Mouse (Mus musculus): ENCODE results near the gene Stat5b.

Gene Stat5b

DNA sequence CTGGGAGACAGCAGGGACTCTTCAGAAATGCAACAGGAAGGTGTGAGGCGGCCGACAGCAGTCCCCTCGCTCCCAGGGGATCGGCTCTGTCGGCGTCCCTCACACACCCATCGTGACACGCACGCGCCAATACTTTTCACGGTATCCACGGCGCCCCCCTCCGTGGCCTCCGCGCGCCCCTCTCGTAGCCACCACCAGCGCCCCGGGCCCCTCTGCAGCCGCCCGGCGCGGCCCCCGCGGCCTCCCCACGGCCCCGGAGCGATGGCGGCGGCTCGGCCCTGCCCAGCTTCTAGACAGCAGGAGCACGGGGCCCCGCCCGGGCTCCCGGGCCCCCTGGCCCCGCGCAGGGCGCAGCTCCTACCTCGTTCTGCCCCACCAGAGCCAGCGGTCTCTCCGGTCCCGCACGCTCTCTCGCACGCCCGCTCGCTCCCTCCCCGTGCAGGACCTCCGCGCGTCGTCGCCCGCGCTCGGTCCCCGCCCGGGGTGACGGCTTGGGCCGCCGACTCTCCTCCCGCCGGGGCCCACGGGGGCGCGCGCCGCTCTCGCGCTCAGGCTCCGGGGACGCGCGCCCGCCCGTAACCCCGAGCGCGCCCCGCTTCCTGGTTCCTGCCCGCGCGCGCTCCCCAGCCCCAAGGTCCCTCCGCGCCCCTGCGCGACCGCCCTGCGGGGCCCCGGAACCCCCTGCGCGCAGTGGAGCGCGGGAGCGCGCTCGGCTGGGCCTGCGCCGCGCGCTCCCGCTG lies at the start of gene Stat5b:
TSS of gene Stat5b (minus strand) at position 687 of the 740 bp plus-strand sequence.
- DNase-seq, result peak; percentile 72

DNA sequence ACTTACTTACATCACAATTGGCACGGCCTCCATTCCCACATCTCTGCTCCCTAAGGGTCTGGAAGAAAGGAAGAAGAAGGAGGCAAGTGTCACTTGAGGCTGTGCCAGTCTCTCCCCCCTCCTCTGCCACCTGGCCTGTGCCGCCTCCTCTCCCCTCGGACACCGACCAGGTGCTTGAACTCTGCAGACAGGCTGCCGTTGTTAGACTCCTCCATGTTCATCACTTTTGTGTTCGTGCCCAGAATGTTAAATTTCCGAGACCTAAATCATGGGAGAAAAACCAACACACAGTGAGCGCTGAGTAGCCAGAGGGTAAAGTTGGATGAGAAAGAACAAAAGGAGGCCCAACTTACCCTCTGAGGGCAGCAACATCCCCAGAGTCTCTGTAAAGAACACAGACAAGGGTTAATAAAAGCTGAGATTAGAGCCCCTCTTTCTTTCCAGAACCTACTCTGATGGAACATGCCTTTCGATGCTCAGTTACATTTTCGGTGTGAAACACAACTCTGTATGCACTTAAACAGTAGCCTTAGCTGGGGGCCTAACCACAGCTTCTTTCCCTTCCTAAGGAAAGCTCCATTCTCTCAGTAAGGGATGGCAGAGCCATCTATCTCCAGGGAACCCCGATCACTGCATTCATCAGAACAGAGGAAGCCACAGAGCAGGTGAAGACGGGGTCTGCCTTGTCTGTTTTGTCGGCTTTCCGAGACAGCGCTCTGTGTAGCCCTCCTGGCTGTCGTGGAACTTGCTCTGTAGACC lies 48.1 kb upstream of the Stat5b start:
- no peak for DNase-seq

DNA sequence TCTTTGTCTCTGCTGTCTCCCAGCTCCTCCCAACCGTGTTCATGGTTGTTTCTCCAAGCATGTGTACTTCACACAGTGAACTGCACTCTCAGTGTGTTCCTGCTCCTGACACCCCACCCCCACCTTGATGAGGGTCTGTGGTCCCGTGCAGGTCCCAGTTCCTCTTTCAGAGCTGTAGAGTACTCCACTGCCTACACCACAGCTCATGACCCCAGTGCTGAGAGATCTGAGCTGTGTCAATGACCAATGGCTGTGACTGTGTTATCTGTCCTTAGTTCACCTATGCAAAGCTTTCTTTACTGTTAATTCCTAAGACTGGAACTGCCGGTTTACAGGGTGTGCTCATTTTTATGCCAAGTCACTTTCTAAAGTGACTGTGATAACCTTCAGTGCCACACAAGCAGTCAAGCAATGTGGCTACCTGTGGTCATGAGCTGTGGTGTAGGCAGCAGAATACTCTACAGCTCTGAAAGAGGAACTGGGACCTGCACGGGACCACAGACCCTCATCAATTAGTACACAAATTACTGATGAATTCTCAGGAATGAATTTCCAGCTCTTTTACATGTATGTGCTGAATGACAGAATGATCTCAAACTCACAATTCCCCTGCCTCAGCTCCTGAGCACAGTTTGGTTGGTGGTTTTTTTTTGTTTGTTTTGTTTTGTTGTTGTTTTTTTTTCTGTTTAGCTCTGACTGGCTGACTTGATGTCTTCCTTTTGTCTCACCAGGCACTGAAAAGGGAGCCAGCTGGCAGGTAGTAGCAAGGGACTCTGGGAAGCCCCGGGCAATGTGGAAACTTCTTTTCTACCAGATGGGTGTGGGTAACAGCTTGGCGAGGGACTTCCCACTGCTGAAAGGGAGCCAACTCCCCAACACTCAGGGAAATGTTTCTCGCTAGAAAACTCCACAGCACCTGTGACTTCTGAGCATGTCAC lies 47.0 kb upstream of the Stat5b start:
- peak; percentile 71 for DNase-seq

DNA sequence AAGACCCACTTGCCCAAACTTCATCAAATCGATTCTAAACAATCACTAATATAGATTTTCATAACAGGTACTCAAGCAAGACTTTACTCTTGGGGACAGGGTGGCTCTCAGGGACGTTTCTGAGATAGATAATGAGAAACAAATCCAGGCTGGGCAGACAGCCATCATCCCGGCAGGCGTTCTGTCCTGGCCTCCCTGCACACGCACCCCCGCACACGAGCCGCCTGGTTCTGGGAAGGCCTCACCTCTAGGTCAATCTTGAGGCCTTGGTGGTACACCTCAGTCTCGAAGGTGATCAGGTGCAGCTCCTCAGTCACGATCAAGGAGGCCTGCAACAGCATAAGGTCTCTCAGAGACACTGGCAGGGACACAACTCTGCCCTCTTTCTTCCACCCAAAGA lies 45.6 kb upstream of the Stat5b start:
- peak; percentile 44 for DNase-seq

DNA sequence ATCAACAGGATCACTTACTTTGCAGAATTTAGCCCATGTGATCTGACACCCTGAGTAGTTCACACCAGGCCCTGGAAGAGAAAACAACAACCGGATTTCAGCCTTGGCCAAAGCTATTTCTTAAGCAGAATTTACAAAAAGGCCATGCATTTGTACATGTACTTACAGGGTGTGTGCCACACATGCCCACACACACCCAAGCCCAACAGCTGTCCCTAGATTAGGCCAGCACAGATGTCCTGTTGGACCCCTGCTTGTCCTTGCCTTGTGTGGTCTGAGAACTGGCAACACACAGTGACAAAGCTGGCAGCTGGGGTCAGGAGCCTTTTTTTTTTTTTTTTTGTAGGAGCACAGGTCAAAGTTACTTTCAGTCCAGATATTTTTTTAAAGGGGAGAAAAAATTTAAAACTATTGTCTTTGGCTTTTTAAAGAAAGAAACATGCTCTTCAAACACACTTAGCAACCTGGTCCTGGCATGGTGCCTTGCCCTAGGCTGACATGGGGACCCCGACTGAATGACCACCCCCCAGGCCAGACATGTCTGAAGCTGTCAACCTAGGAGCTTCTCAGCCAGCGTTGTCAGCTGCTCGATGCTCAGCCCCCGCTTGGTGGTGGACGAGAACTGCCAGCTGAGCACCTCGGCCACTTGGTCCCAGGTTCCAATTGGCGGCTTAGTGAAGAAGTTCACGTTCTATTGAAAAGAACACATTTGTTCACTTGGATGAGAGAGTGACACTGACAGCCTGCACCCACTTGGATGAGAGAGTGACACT lies 43.8 kb upstream of the Stat5b start:
- DNase-seq, result no peak

GRCm38 (mm10) chr11:100893482-100893881 lies 43.0 kb upstream of the Stat5b start:
- peak; percentile 91 for DNase-seq

DNA sequence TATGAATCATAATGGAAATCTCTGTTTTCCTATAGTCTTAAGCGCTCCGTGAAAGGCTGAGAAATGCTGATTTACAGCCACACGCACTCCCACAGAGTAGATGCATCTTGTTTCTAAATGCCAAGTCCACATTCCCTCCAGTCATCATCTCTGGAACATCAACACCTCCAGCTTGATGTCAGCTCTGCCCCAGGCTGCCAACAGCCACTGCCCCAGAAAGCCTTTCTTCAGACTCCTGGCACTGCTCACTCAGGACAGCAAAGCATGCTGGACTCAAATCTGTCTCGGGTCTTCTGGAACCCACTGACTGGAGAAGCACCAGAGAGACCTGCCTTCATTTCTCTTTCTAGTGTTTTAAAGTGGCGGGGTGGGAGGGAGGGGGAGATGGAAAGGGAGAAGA lies 41.9 kb upstream of the Stat5b start:
- DNase-seq, result no peak

DNA sequence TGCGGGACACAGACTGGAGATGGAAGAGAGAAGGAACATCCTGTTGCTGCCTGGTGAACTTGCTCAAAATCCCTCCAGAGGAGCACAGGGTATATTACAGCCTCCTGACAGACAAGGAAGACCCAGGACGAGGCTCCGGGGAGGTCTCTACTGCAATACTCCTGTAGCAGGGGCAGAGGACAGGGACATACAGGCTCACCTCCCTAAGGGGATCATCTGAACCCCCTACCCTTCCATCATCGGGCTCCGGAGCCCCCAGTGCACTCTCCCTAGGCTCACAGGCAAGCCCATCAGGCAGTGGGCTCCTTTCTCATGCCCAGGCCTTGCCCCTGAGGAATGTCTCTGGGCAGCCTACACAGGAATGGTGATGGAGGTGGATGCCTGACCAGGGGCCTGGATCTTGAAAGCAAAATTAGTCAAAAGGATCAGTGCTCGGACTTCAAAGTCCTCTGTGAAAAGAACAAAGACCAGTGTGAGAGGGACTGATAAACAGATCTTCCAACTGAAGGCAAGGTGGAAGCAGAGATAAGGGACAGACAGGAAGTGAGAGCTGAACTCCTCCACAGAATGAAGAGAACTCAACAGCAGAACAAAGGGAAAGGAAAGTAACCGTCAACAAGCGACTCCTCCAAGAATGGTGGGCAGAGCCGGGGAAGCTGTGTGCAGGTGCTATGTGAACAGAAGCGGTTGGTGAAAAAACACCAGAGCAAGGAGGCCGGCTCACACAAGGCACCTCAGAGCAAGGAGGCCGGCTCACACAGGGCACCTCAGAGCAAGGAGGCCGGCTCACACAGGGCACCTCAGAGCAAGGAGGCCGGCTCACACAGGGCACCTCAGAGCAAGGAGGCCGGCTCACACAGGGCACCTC lies 41.0 kb upstream of the Stat5b start:
- DNase-seq, result no peak

- DNase-seq, result no peak
These were observed 40.0 kb upstream of the Stat5b start for GRCm38 (mm10) chr11:100890481-100890880.

DNA sequence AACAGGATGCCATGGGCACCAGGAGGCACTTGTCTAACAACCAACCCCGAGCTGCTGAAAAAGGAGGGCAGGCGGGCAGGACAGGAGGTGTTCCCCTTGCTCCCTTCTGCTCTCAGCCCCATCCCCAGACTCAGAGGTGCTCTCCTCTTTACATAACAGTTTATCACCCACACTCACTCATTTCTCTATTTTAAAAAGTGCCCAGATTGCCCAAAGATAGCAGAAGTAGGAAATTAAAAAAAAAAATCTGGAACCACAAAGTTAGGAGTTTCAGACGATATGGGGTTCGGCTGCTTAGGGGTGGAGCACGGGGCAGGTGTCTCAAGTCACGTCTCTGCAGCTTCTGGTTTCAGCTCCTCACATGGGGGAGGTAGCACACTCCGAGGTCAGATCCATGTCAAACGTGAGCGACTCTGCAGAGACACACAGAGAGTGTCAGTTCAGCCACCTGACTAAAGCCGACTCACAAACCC lies 37.9 kb upstream of the Stat5b start:
- DNase-seq, result no peak

GRCm38 (mm10) chr11:100887764-100888163 lies 37.2 kb upstream of the Stat5b start:
- no peak for DNase-seq

- no peak for DNase-seq
These were observed 36.7 kb upstream of the Stat5b start for GRCm38 (mm10) chr11:100887236-100887635.

DNA sequence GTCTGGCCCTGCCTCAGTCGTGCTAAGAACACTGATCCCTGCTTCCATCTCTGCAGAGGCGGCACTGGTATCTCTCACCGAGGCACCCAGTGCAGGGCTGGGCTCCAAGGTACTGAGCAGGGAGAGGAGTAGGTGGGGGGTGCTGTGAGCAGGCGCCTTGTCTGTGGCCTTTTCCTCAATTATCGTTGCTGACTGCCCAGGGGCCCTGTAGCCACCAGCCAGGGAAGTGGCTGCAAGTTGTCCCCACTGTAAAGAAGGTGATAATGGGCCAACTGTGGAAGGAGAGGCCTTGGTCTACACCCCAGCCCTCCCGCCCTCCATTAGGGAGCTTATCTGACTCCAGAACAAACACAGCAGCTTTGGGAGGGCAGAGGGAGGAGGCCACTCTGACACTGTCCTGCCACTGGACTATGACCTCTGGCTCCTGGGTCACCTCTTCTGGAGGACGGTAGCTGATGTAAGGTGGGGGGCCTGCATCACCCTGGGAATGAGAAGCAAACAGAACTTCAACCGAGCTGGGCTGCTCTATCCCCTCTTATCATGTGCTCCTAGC lies 35.7 kb upstream of the Stat5b start:
- no peak for DNase-seq

GRCm38 (mm10) chr11:100885472-100885871 lies 34.9 kb upstream of the Stat5b start:
- DNase-seq, result no peak

DNA sequence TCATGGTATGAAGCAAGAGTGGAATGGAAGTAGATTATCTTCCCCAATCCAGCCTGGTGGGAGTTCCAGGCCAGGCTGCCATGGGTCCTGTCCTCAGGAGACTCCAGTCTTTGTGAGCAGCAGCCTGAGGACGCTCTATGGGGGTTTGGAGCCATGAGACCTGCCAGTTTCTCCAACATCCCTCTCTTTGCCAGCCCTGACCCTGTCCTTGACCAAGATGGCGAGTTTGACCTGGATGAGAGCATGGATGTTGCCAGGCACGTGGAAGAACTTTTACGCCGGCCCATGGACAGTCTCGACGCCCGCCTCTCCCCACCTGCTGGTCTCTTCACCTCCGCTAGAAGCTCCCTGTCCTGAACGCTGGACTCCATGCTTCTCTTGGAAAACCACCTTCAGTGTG lies 33.1 kb upstream of the Stat5b start:
- no peak for DNase-seq

DNA sequence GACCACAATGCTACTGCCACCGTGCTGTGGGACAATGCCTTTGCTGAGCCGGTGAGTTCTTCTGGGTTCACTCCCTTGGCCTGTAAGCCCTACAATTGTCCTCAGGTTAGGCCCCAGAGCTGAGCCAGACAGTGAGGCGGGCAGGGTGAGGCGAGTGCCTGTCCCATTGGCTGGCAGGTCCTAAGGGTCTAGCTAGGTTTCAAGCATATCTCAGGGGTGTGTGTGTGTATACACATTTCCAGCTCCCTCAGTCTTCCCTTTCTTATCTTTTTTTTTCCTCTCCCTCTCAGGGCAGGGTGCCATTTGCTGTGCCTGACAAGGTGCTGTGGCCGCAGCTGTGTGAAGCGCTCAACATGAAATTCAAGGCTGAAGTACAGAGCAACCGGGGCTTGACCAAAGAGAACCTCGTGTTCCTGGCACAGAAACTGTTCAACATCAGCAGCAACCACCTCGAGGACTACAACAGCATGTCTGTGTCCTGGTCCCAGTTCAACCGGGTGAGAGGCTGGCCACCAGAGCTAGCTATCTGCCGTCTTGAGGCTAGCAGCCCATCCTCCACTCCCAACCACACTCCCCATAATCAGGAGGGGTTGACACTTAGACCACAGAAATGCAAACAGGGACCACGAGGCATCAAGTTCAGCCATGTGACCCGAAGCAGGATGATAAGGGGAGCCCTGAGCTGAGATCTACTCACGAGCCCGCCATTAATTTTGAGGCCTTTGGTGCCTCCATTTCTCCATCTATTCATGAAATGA lies 29.0 kb upstream of the Stat5b start:
- DNase-seq, result no peak

DNA sequence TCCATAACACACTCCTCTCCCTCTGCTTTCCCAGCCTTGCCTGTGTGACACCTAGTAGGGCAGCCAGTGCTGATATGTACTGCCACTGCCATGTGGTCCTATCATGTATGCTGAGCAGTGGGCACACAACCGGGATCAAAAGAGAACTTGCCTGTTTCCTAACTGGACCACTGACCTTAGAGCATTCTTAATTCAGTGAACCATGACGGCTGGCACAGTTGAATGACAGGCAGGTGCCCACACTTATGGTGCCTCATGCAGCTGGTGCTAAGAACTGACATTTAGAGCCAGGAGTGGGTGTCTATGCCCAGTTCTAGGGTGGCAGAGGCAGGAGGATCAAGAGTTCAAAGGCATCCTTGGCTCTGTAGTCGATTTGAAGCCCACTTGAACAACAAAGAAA lies 25.2 kb upstream of the Stat5b start:
- DNase-seq, result no peak

DNA sequence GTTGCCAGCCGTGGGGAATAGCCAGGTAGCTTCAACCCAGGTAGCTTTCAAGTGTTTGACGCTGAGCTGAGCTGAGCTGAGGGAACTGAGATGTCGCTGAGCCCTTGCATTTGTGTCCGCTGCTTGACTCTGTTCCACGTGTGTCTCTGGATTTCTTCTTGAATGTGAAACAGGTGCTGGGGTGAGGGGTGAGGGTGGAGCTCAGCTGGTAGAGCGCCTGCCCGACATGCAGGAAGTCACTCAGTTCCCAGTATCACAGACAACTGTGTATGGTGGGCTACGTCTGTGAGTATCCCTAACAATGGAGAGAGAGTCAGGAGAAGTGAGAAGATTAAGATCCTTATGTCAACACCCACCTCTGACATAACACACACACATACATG lies 20.4 kb upstream of the Stat5b start:
- DNase-seq, result no peak

DNA sequence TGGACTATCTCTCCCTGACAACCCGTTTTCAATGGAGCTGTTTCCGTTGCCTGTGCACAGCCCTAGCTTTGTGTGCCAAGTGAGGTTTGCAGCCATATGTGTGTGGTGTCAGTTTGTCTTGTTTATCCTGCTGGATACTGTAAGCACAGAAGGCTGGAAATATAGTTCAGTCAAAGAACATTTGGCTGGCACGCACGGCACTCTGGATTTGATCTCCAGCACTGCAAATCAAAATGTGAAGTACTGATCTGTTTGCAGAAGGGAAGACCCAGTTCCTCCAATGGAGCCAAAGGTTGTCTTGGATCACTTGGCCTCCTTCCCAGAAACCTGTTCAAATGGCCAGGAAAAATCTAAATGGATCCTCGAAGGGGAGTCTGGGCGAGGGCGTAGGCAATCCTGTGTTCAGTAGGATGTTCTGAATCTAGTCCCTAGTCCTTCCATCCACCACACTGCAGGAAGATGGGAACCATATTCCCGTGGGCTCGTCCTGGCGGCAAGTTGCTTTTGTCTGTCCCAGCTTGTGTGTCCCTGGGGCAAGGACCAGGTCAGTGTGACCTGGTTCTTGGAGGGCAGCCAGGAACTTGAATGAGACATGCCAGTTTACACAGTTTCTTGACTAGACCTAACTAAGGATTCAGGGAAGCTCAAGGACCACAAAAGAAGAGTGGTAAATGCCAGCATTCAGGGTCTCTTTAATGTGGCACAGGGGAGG lies 19.9 kb upstream of the Stat5b start:
- DNase-seq, result no peak

- no peak for DNase-seq
These were observed 15.1 kb upstream of the Stat5b start for GRCm38 (mm10) chr11:100865618-100866017.
